Mouse (Mus musculus): ENCODE measurements around the gene Defb20.

Defb20 gene

GRCm38 (mm10) chr2:152498020-152498419 lies 21.2 kb downstream of the Defb20 start:
- intact Hi-C loops (cut with DNase I): no loop called here

DNA sequence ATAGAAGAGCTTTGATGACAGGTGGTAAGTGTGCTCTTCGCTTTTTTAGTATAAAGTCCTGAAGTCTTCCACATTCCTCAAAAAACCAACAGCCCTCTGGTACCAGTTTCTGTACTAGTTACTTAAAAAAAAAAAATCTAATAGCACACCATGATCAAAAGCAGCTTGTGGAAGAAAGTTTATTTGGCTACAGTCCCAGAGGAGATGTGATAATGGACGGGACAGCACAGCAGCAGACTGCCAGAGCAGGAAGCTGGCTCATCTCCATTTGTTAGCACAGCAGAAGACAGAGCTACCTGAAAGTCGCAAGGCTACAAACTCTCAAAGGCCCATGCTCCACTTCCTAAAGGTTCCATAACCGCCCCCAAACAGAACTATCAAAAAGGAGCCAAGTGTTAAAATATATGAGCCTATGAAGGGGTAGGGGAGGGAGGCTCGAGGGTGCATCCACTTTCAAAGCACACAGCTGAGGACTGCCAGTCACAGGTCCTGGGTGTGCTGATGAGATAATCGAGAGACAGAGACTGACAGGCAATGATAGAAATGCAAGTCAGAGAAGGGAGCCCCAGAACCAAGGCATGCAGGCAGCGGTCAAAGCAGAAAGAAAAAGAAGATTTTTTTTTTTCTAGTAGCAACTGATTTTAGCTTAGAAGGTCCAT lies 23.5 kb downstream of the Defb20 start:
- intact Hi-C loops (cut with DNase I): no loop called here

- intact Hi-C loops (cut with DNase I): no loop called here
Measured at GRCm38 (mm10) chr2:152500863-152501229, 24.0 kb downstream of the Defb20 start.

DNA sequence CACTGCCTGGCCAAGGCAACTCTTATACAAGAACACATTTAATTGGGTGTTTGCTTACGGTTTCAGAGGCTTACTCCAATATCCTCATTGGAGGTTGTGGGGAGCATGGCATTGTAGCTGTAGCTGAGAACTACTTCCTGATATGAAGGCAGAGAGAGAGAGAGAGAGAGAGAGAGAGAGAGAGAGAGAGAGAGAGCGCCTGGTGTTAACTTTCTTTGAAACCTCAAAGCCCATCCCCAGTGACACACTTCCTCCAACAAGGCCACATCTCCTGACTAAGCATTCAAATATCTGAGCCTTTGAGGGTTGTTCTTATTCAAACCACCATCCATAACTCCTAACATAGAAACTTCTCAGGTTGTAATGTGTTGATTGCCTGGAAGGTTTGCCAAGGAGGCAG lies 27.1 kb downstream of the Defb20 start:
- intact Hi-C loops (cut with DNase I): no loop called here

- intact Hi-C loops (cut with DNase I): no loop called here
Measured at GRCm38 (mm10) chr2:152511592-152511991, 34.7 kb downstream of the Defb20 start, which contains the start of gene Defb26. Gene Defb26, minus strand, starts transcription at chr2:152511692.

- intact Hi-C loops (cut with DNase I): no loop called here
Measured at GRCm38 (mm10) chr2:152516084-152516483, 39.2 kb downstream of the Defb20 start.

GRCm38 (mm10) chr2:152517981-152518380 lies 41.1 kb downstream of the Defb20 start, which contains the start of gene Defb28:
Gene Defb28, plus strand, starts transcription at chr2:152518255.
- intact Hi-C loops (cut with DNase I): no loop called here

Measured in adrenal gland (tissue).